Mouse (Mus musculus): Measurements from ENCODE around the gene Apela.
"Not testable (repeated sequence)": the region's sequence is repeated elsewhere in the genome, so short reads cannot be mapped to it uniquely, and the experiment has no call there.

Gene Apela

GRCm38 (mm10) chr8:65018423-65018822 is 18.7 kb downstream of the Apela start, which contains the start of the genes Trim61 and Trim60:
Gene Trim61 (minus strand): TSS chr8:65018523.
Gene Trim60 (minus strand): TSS chr8:65018584.
- DNase-seq = no peak

GRCm38 (mm10) chr8:65007616-65008015 is 29.5 kb downstream of the Apela start:
- not testable (repeated sequence) for DNase-seq

- DNase-seq = no peak
Measured at GRCm38 (mm10) chr8:64998806-64999365, 38.2 kb downstream of the Apela start.

GRCm38 (mm10) chr8:64987731-64988130 is 49.4 kb downstream of the Apela start, which contains the start of gene Trim75:
Gene Trim75 (minus strand): TSS chr8:64987831.
- DNase-seq = no peak

GRCm38 (mm10) chr8:64983150-64983897 is 53.8 kb downstream of the Apela start:
- DNase-seq = no peak

Measured in kidney, postnatal 4 days (tissue).